Mouse (Mus musculus): ENCODE results near the gene 1700012A03Rik. TPM values are rescaled to one million over a fixed set of nuclear protein-coding genes. Genes with fewer than 3 reads are reported as not detected.

Gene 1700012A03Rik
- polyA plus RNA-seq (2012; ENCODE audit: low replicate concordance): not detected in 2 replicates

GRCm38 (mm10) chr6:32049951-32050345 lies at the start of gene 1700012A03Rik:
Gene 1700012A03Rik (plus strand): TSS chr6:32050246.

